Mouse (Mus musculus) thymus, adult 2 months (tissue): ENCODE results near the gene Vsig4. TPM values are rescaled to one million over a fixed set of nuclear protein-coding genes. Genes with fewer than 3 reads are reported as not detected.
"Not testable (repeated sequence)": the region's sequence is repeated elsewhere in the genome, so short reads cannot be mapped to it uniquely, and the experiment has no call there.

Experiments used
- DNase-seq: peaks from one replicate; pipeline ENCODE4 v3.0.0; 2021
- H3K27ac ChIP-seq: fragments of 200-500 bp; 2 replicates; pipeline ENCODE4 v1.5.1; 2012; ENCODE audit warnings: low read length, control low read depth; ENCODE audit not compliant: control insufficient read depth, insufficient read depth
- H3K27me3 ChIP-seq: fragments of 200-500 bp; 2 replicates; pipeline ENCODE4 v1.6.1; 2012; ENCODE audit warnings: mild to moderate bottlenecking, low read length, moderate library complexity, mixed read lengths; ENCODE audit not compliant: control insufficient read depth, insufficient read depth
- H3K36me3 ChIP-seq: fragments of 200-500 bp; 2 replicates; pipeline ENCODE4 v1.6.1; 2012; ENCODE audit warnings: mild to moderate bottlenecking, low read length, moderate library complexity; ENCODE audit not compliant: control insufficient read depth, insufficient read depth
- H3K4me1 ChIP-seq: fragments of 200-500 bp; replicated peaks from 2 replicates; pipeline ENCODE4 v1.6.1; 2012; ENCODE audit warnings: low read length; ENCODE audit not compliant: control insufficient read depth, insufficient read depth
- H3K4me3 ChIP-seq: fragments of 200-500 bp; 2 replicates; pipeline ENCODE4 v1.5.1; 2012; ENCODE audit warnings: mild to moderate bottlenecking, low read length, control low read depth, moderate library complexity; ENCODE audit not compliant: control insufficient read depth, insufficient read depth
- CTCF ChIP-seq: fragments of 200-500 bp; IDR thresholded peaks from 2 replicates; pipeline ENCODE4 v1.5.1; 2012; ENCODE audit warnings: mild to moderate bottlenecking, control low read depth, low read length, moderate library complexity, borderline replicate concordance; ENCODE audit not compliant: control insufficient read depth, poor library complexity, insufficient read depth; ENCODE audit errors: extremely low read depth
- POLR2A ChIP-seq: fragments of 200-500 bp; IDR thresholded peaks from 2 replicates; pipeline ENCODE4 v1.6.1; 2012; ENCODE audit warnings: mild to moderate bottlenecking, low read length, control low read depth, moderate library complexity; ENCODE audit not compliant: control insufficient read depth, poor library complexity, insufficient read depth; ENCODE audit errors: extremely low read depth
- WGBS: fragments of 180-500 bp; shearing (Covaris S2); methylation state at CpG from one replicate; pipeline ENCODE4 v1.1.7; 2018; 5-methylcytosine and 5-hydroxymethylcytosine counted together
- polyA plus RNA-seq: library from polyadenylated mRNA; depleted of rRNA; stranded (reverse); fragments of >200 nt; gene quantifications from 2 replicates; pipeline ENCODE4 v1.2.3, GENCODE M21; 2012; rRNA removed

The Vsig4 gene
- polyA plus RNA-seq, 1 experiment: 0.15 TPM

DNA sequence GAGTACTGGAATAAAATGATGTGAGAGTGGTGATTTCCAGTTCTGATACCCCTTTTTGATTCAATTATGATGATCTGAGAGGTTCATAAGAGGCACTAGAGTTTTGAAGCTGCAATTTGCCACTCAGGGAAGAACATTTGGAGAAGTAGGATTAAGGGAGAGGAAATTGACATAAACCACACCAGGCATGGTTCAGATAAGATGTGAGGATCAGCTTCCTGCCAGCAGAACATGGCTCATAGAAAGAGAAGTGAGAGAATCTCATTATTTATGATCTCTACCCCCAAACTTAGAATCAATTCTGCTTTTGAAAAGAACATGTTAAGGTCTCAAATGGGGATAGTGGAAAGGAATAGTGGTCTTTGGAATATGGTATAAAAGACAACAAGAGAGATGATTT, 66.2 kb downstream of the Vsig4 start:
- H3K27ac ChIP-seq: no peak overlapping the region
- TF ChIP-seq POLR2A (no peak), CTCF (no peak)
- no peaks in the 10 kb centered on the region for H3K4me1 ChIP-seq
- H3K4me3 ChIP-seq: no peak overlapping the region
- no peak for DNase-seq
- no peaks in the 10 kb centered on the region for H3K36me3 ChIP-seq
- no peaks in the 10 kb centered on the region for H3K27me3 ChIP-seq

DNA sequence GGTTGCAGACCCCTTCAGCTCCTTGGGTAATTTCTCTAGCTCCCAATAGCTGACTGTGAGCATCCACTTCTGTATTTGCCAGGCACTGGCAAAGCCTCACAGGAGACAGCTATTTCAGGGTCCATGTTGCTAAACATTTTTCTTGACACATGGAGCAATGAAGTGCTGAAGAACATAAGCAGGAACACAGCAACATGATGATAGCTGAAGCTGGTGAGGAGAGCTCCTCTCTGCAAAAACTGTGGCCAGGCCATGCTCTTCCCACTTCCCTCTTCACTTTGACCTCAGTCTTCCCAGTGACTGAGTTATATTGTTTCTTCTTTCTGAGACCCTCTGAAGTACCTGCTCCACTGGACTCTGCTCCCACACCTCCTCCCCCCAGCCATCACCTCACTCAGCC, 67.8 kb downstream of the Vsig4 start:
- no peaks in the 10 kb centered on the region for H3K27me3 ChIP-seq
- TF ChIP-seq CTCF: no peak
- TF ChIP-seq POLR2A: no peak
- no peaks in the 10 kb centered on the region for H3K36me3 ChIP-seq
- DNase-seq: no peak
- no peak overlapping the region for H3K4me3 ChIP-seq
- H3K27ac ChIP-seq: no peak overlapping the region
- no peaks in the 10 kb centered on the region for H3K4me1 ChIP-seq

- TF ChIP-seq CTCF: no peak
- TF ChIP-seq POLR2A: no peak
- Histone ChIP-seq H3K27ac (no peak overlapping the region), H3K27me3 (no peaks in the 10 kb centered on the region), H3K4me1 (no peaks in the 10 kb centered on the region), H3K4me3 (no peak overlapping the region), H3K36me3 (no peaks in the 10 kb centered on the region)
- WGBS: 34% methylated on average over 6 of the region's 6 CpGs
- DNase-seq: no peak
Observed at GRCm38 (mm10) chrX:96224210-96224609, 69.0 kb downstream of the Vsig4 start.

GRCm38 (mm10) chrX:96218088-96218487, 75.2 kb downstream of the Vsig4 start:
- DNase-seq: no peak
- TF ChIP-seq CTCF (no peak), POLR2A (no peak)
- 16% methylated on average over 1 of the region's 1 CpGs for WGBS
- Histone ChIP-seq H3K36me3 (no peaks in the 10 kb centered on the region), H3K4me3 (no peak overlapping the region), H3K27ac (no peak overlapping the region), H3K4me1 (no peaks in the 10 kb centered on the region), H3K27me3 (no peaks in the 10 kb centered on the region)

GRCm38 (mm10) chrX:96206872-96207271, 86.4 kb downstream of the Vsig4 start:
- no peak for DNase-seq
- no peak overlapping the region for H3K4me3 ChIP-seq
- H3K4me1 ChIP-seq: no peaks in the 10 kb centered on the region
- TF ChIP-seq CTCF (no peak), POLR2A (no peak)
- no peaks in the 10 kb centered on the region for H3K36me3 ChIP-seq
- no peak overlapping the region for H3K27ac ChIP-seq
- 32% methylated on average over 1 of the region's 1 CpGs for WGBS
- H3K27me3 ChIP-seq: no peaks in the 10 kb centered on the region

GRCm38 (mm10) chrX:96205143-96205542, 88.1 kb downstream of the Vsig4 start:
- DNase-seq, H3K36me3 ChIP-seq, H3K4me1 ChIP-seq, H3K27me3 ChIP-seq, H3K27ac ChIP-seq, H3K4me3 ChIP-seq: not testable (repeated sequence)
- 65% methylated on average over 3 of the region's 3 CpGs for whole genome bisulfite sequencing

Other genes with a start within 250 kb of the Vsig4 start
- gene Msn, start 197.4 kb downstream of the Vsig4 start, polyA plus RNA-seq: 205 and 237 TPM in 2 replicates
- gene Heph, start 161.9 kb upstream of the Vsig4 start, polyA plus RNA-seq: 0.75 and 1.00 TPM in 2 replicates
- gene Hsf3, start 162.9 kb upstream of the Vsig4 start, polyA plus RNA-seq: not detected in 2 replicates